ENCODE assay signal across 23 mouse cellular contexts in genomic region chr7:112245839-112246438, GRCm38 (mm10). TPM values are rescaled to one million over a fixed set of nuclear protein-coding genes. Genes with fewer than 3 reads are reported as not detected.
A peak's percentile ranks its signal among the peaks of the same experiment; 100 is the strongest.
DNase-seq lines count a peak whose midpoint lies in the region; ATAC-seq and TF ChIP-seq lines count a peak whose summit lies in the region.
"Had no signal": no experiment of that assay in that cellular context is flagged by ENCODE, and none has a peak within 500 bp of the region (broad histone marks: within the 10 kb centered on the region; RNA-seq: fewer than 3 reads in every experiment).

No protein-coding gene starts in this region.

- H3K27me3 ChIP-seq in heart, embryonic 12.5 days (replicated peaks): no peaks in the 10 kb centered on the region
- H3K27me3 ChIP-seq in stomach, postnatal 0 days (ENCODE audit: control insufficient read depth, insufficient read depth, low read length): no peaks in the 10 kb centered on the region
- H3K27me3 ChIP-seq: heart, embryonic 15.5 days; hindbrain, embryonic 13.5 days; midbrain, embryonic 13.5 days had no signal

- H3K36me3 ChIP-seq in heart, embryonic 12.5 days: peaks cover 76% of the 10 kb centered on the region
- no peaks in the 10 kb centered on the region; the same call in 1 of the 2 replicates for H3K36me3 ChIP-seq in stomach, postnatal 0 days (ENCODE audit: control insufficient read depth, insufficient read depth, low read length)
- H3K36me3 ChIP-seq: embryonic facial prominence, embryonic 10.5 days; forebrain, embryonic 10.5 days; hindbrain, embryonic 13.5 days; limb, embryonic 10.5 days; midbrain, embryonic 13.5 days had no signal

- H3K4me3 ChIP-seq in heart, embryonic 12.5 days: no peak overlapping the region
- H3K4me3 ChIP-seq in layer of hippocampus, adult 2 months: no peak overlapping the region
- H3K4me3 ChIP-seq in lung, adult 2 months (replicated peaks; ENCODE audit: extremely low read depth, low read depth, low read length): no peak overlapping the region
- H3K4me3 ChIP-seq in stomach, postnatal 0 days (ENCODE audit: low read depth, low read length): no peak overlapping the region
- H3K4me3 ChIP-seq: embryonic facial prominence, embryonic 10.5 days; forebrain, embryonic 10.5 days; heart, embryonic 15.5 days; hindbrain, embryonic 13.5 days; limb, embryonic 10.5 days; megakaryocyte, embryonic 14.5 days; midbrain, embryonic 13.5 days had no signal

- 74% methylated on average over 4 of the region's 4 CpGs for WGBS in heart, embryonic 12.5 days
- 24% methylated on average over 4 of the region's 4 CpGs for WGBS in lung, adult 2 months
- WGBS in stomach, postnatal 0 days: 40% methylated on average over 4 of the region's 4 CpGs

- TF ChIP-seq EP300 in stomach, postnatal 0 days (optimal IDR thresholded peaks at IDR 0.05): no peak

- H3K27ac ChIP-seq in heart, embryonic 12.5 days (ENCODE audit: poor library complexity, severe bottlenecking): peak overlapping the region; percentile 12; the same call in 1 of the 2 replicates
- H3K27ac ChIP-seq in layer of hippocampus, adult 2 months: peak overlapping the region; percentile 92
- peak overlapping the region; percentile 78 for H3K27ac ChIP-seq in stomach, postnatal 0 days (replicated peaks)
- H3K27ac ChIP-seq: embryonic facial prominence, embryonic 10.5 days; forebrain, embryonic 10.5 days; hindbrain, embryonic 13.5 days; limb, embryonic 10.5 days; midbrain, embryonic 13.5 days had no signal

- TF ChIP-seq CTCF in layer of hippocampus, adult 2 months (conservative IDR thresholded peaks at IDR 0.05): no peak
- no peak for TF ChIP-seq CTCF in lung, adult 2 months (IDR thresholded peaks at IDR 0.05; ENCODE audit: insufficient read depth, low read length)
- no peak for TF ChIP-seq CTCF in stomach, postnatal 0 days (IDR thresholded peaks at IDR 0.05; ENCODE audit: low read depth)

- TF ChIP-seq POLR2A in lung, adult 2 months (IDR thresholded peaks at IDR 0.05; ENCODE audit: borderline replicate concordance, extremely low read depth, low read depth, low read length): no peak

- H3K9me3 ChIP-seq in heart, embryonic 12.5 days (replicated peaks): no peaks in the 10 kb centered on the region
- no peaks in the 10 kb centered on the region for H3K9me3 ChIP-seq in stomach, postnatal 0 days (ENCODE audit: control insufficient read depth, low read length)
- H3K9me3 ChIP-seq: embryonic facial prominence, embryonic 10.5 days; forebrain, embryonic 10.5 days; heart, embryonic 15.5 days; hindbrain, embryonic 13.5 days; limb, embryonic 10.5 days; midbrain, embryonic 13.5 days had no signal

- no peak overlapping the region for H3K4me2 ChIP-seq in heart, embryonic 12.5 days
- H3K4me2 ChIP-seq in stomach, postnatal 0 days (replicated peaks; ENCODE audit: low read depth): no peak overlapping the region
- H3K4me2 ChIP-seq: heart, embryonic 15.5 days; hindbrain, embryonic 13.5 days; liver, embryonic 11.5 days; midbrain, embryonic 13.5 days had no signal

- no peak overlapping the region for H3K9ac ChIP-seq in heart, embryonic 12.5 days
- H3K9ac ChIP-seq in stomach, postnatal 0 days (ENCODE audit: low read length): no peak overlapping the region
- H3K9ac ChIP-seq: heart, embryonic 15.5 days; hindbrain, embryonic 13.5 days; liver, postnatal 0 days; midbrain, embryonic 13.5 days had no signal

- no peak for DNase-seq in heart, adult 8-10 months (ENCODE audit: low spot score)
- no peak for DNase-seq in layer of hippocampus, adult 2 months (ENCODE audit: low spot score in 2 of 2)
- DNase-seq in layer of hippocampus, postnatal 14 days (ENCODE audit: low spot score in 2 of 2): no peak
- DNase-seq in lung, postnatal 36 days: peak; percentile 60
- no peak for DNase-seq in lung, adult 2 months
- no peak for DNase-seq in stomach, postnatal 0 days (ENCODE audit: low spot score)
- DNase-seq in thymus, adult 18-20 months: no peak
- DNase-seq: adrenal gland, postnatal 36 days; cerebellum, postnatal 10 days; gastrocnemius, postnatal 25 days; kidney, adult 8-10 months; kidney, postnatal 10 days; liver, postnatal 0 days had no signal

- ATAC-seq in heart, embryonic 12.5 days (ENCODE audit: insufficient number of reproducible peaks, low FRiP score): no peak
- no peak; the same call in 1 of the 2 replicates for ATAC-seq in stomach, postnatal 0 days (ENCODE audit: low FRiP score, low TSS enrichment)
- ATAC-seq: forebrain, embryonic 16.5 days; liver, postnatal 0 days; midbrain, embryonic 13.5 days had no signal

- H3K4me1 ChIP-seq in heart, embryonic 12.5 days (replicated peaks): peaks cover 89% of the 10 kb centered on the region
- peaks cover 28% of the 10 kb centered on the region for H3K4me1 ChIP-seq in lung, adult 2 months (ENCODE audit: control insufficient read depth, insufficient read depth, low read length)
- H3K4me1 ChIP-seq in stomach, postnatal 0 days (replicated peaks; ENCODE audit: control insufficient read depth, insufficient read depth): peaks cover 11% of the 10 kb centered on the region
- H3K4me1 ChIP-seq: megakaryocyte, embryonic 14.5 days had no signal

RNA-seq across cellular contexts. Expression of gene Mical2, which starts 20.3 kb away (rescaled TPM):
- 156 and 163 TPM in 2 replicates for polyA plus RNA-seq in heart, embryonic 12.5 days (2016; fragmentation: Nextera tagmentation; extraction: Ambion mirVana)
- total RNA-seq in heart, adult 8-10 months (2022): 100 to 1,000 TPM in 1 of 4 experiments, 10 to 100 TPM in 3; 82.0 to 100 (median 95.6) TPM
- total RNA-seq in layer of hippocampus, adult 2 months (2021): 100 to 1,000 TPM; 667 to 694 TPM
- 100 to 1,000 TPM; 573 to 577 TPM for total RNA-seq in layer of hippocampus, postnatal 14 days (2021)
- 49.0 and 58.2 TPM in 2 replicates for polyA plus RNA-seq in lung, adult 2 months (2012; rRNA removed)
- polyA plus RNA-seq in stomach, postnatal 0 days (2015; fragmentation: Nextera tagmentation; extraction: Ambion mirVana): 8.4 and 8.8 TPM in 2 replicates

Comparison
In these comparisons a context has a peak if more than half of its experiments do, and no peak if none do; other contexts are left out.
1. H3K27ac ChIP-seq: peak in every context shown above with its lines; median percentile 92 in layer of hippocampus, adult 2 months; 78 in stomach, postnatal 0 days; 12 in heart, embryonic 12.5 days.
2. RNA of gene Mical2, which starts 20.3 kb away (total RNA-seq): 667 to 694 TPM in layer of hippocampus, adult 2 months and 573 to 577 TPM in layer of hippocampus, postnatal 14 days; 82.0 to 100 TPM in heart, adult 8-10 months; every median in the first group is over 4 times any median in the second.